Mouse (Mus musculus) CD4-positive, CD25-positive, alpha-beta regulatory T cell, adult 4 months (primary cell): ENCODE results near the gene Camta1. TPM values are rescaled to one million over a fixed set of nuclear protein-coding genes. Genes with fewer than 3 reads are reported as not detected.

ENCODE experiments used
- ATAC-seq: one replicate; pipeline ENCODE4 v1.8.0; 2017
- polyA plus RNA-seq, 2 experiments: library from polyadenylated mRNA; unstranded; fragments of 100-300 nt; shearing (Covaris generic); gene quantifications; one replicate each; pipeline ENCODE4 v1.2.1; 2017

Camta1 gene
- polyA plus RNA-seq, 2 experiments from 2014 or later = 32.6 to 41.5 TPM

DNA sequence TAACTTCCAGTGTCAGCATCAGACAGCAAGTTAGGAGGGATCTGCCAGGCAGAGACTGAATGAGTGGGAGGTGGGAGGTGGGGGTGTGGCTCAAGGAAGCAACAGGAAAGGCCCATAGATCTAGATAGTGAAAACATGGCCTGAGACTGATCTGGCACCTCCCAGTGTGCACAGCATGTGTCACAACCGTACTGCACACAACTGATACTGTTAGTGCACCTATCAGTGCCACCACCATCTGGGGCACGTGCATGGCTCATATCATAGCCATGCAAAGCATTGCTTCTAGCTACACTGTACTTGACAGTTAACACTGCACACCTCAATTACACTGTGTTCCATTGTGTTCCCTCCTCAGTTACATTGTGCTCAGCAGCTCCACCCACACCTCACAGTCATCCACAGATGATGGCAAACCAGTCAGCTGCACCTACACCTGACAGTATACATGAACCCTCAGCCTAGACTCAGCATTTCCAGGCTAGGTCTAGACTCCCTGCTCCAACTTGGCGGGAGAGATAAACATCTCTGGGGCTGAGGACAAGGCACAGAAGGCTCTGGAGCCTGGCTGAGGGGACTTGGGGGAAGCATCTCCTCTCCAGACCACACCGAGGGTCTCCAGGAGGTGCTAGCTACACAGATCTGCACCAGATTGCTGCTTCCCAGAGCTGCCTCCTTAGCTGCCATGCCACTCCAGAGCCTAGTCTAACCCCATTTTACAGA lies 131.5 kb downstream of the Camta1 start:
- ATAC-seq = no peak

DNA sequence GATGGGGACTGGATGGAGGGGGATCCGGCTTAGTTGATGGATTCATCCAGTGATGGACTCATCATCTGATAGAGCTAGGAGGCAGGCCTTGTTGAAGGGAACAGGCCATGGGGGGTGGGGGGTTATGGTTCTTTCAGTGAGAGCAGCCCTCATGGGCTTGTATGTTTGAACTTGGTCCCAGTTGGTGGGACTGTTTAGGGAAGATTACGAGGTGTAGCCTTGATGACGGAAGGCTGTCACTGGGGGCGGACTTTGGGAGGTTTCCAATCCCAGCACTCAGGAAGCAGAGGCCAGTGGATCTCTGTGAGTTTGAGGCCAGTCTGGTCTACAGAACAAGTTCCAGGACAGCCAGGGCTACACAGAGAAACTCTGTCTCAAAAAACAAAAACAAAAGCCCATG lies 132.6 kb downstream of the Camta1 start:
- no peak for ATAC-seq

GRCm38 (mm10) chr4:151728391-151729065 lies 133.1 kb downstream of the Camta1 start:
- no peak for ATAC-seq

GRCm38 (mm10) chr4:151726396-151726795 lies 135.3 kb downstream of the Camta1 start:
- ATAC-seq = no peak

- ATAC-seq = no peak
Observed at GRCm38 (mm10) chr4:151724897-151725296, 136.8 kb downstream of the Camta1 start.

GRCm38 (mm10) chr4:151720722-151721467 lies 140.8 kb downstream of the Camta1 start:
- ATAC-seq = no peak

DNA sequence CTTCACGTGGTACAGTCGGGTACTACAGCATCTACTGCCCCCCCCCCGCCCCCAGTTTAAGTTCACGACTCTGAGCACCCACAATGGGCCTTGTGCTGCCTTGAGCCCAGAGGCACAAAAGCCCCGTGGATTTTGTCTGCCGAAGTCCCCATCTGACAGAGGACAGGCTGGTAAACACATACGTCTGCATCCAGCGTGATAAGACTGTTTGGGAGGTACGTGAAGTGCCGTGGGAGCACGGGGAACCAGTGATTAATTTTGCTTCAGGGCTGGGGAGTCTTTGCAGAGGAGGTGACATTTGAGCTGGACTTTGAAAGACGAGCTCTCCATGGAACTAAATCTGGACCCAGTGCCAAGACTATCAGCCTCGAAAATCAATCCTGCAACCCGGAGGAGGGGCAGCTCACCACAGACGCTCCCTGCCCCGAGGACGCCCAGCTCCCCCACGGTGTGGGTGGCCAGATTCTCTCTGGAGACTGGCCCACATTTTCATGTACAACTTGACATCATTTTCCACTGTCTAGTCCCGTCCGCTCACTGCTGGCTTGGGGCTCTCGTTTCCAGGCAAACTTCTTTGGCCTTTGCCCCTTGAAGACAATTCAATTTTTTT lies 142.7 kb downstream of the Camta1 start:
- ATAC-seq = no peak

DNA sequence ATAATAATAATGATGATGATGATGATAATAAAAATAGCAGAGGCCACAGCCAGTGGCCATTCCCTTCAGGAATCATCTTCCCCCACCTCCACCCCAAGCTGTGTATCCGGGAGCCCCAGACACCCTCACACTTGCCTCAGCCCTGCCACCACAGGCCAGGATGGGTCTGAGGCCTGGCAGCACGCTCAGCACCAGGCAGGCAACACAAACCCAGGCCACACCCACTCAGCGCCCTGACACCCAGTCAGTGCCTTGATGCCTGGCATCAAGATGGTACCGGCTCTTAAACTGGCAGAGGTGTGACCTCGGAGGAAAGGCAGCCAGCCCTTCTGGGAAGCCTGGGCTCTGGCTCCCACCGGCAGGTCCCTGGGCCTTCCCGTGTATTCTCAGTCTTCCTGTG lies 143.8 kb downstream of the Camta1 start:
- no peak for ATAC-seq

DNA sequence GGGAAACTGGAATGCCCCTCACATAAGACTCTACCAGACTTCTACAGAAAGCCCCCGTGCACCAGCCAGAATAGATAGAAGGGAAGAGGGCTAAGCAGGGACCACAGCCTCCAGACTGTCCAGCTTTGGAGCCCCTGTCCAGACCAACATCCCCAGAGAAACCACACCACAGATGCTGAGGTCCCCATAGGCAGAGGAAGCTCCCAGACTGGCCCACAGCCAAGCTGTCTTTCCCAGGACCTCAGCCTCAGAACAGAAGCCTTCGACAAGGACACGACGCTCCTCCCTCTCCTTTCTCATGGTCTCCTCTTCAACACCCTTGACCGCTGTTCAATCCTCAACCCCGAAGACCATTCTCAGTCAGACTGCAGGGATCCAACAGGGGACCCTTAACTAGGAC lies 148.0 kb downstream of the Camta1 start:
- ATAC-seq = no peak

DNA sequence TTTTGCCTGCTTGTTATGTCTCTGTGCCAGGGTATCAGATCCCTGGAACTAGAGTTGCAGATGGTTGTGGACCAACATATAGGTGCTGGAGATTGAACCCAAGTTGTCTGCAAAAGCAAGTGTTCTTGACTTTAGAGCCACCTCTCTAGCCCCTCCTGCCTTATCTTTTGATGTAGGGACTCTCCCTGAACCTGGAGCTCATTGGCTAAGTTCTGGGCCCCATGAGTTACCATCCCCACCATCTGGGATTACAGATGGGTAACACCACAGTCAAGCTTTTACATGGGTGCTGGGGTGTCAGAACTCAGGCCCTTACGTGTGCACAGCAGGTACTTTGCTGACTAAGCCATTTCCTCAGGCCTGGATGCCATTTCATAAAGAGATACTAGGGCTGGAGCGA lies 150.3 kb downstream of the Camta1 start:
- ATAC-seq = no peak

GRCm38 (mm10) chr4:151710522-151710921 lies 151.2 kb downstream of the Camta1 start:
- ATAC-seq = no peak

GRCm38 (mm10) chr4:151709269-151709668 lies 152.4 kb downstream of the Camta1 start:
- ATAC-seq = no peak

DNA sequence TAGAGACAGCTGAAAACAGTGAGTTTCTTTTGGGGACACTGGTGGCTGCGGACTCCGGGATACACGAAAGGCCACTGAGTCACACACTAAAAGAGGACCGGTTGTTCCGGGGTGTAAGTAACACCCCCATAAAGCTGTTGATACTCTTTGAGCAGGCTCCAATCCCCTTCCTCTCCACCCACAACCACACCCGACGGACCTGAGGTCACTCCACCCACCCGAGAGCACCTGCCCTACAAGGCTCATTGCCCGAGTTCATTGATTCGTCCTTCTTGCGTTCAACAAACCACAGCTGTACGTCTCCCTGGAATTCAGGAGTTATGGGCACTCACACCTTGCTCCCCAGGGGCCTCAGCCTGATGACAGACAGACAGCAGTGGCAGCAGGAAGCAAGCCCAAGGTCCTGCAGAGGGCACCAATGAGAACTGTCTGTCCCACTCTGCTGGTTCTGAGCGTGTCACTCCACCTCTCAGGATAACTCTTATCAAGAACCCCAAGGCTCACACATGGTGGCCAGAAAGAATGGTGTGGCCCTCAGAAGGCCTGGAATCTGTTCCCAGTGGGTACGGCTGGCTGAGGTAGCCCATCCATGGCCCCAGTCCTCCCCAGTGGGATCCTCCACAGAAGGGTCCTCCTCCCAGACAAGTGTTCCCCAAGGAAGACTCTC lies 158.5 kb downstream of the Camta1 start:
- ATAC-seq = no peak

DNA sequence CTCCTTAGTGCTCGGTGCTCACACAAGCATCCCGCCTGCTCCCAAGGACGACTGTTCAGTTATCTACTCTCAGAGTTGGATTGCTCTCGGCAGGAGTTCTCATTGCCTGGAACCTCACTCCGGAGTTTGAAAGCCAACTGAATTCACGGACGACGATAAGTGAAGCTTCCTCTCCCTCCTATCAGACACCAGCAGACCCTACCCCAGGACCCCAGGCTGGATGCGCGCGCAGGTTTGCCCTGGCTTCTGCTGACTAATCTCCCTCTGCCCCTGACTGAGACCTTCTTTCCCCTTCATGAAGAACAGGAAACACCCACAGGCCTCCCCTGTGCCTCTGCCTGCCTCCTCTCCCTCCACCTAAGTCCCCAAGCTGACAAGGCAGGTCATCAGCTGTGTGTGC lies 159.2 kb downstream of the Camta1 start:
- no peak for ATAC-seq

- no peak for ATAC-seq
Observed at GRCm38 (mm10) chr4:151695984-151696383, 165.7 kb downstream of the Camta1 start.

- no peak for ATAC-seq
Observed at GRCm38 (mm10) chr4:151694531-151694930, 167.1 kb downstream of the Camta1 start.

DNA sequence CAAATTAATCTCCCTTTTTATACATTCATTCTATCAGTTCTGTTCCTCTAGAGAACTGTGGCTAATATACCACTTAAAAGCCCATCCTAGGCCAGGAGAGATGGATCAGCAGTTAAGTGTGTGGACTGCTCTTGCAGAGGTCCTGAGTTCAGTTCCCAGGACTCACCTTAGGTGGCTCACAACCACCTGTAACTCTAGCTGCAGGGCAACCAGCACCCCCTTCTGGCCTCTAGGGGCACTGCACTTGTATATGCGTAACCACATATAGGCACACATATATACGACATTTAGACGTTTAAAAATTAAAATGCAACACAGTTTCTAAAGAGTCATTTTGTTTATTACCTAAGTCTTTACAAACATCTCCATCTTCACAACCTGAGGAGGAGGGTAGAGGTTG lies 167.6 kb downstream of the Camta1 start:
- no peak for ATAC-seq

GRCm38 (mm10) chr4:151690041-151690440 lies 171.6 kb downstream of the Camta1 start:
- ATAC-seq = no peak

GRCm38 (mm10) chr4:151688206-151688605 lies 173.5 kb downstream of the Camta1 start:
- ATAC-seq = no peak

DNA sequence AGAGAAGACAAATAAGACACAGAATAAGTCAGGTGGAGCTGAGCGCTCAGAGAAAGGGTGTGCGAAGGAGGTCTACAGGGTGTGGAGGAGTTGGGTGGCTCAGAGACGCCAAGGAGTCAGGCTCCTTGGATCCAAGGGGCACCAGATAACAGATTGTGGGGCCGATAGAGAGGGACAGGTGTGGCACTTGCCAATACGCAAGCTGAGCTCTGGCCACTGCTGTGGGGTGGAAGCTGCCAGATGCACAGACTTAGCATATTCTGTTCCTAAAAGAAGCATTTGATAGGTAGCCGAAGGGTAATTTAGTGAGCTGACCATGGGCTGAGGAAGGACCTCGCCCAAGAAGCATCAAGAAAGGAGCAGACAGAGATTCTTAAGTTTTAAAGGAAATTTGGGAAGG lies 177.1 kb downstream of the Camta1 start:
- no peak for ATAC-seq

DNA sequence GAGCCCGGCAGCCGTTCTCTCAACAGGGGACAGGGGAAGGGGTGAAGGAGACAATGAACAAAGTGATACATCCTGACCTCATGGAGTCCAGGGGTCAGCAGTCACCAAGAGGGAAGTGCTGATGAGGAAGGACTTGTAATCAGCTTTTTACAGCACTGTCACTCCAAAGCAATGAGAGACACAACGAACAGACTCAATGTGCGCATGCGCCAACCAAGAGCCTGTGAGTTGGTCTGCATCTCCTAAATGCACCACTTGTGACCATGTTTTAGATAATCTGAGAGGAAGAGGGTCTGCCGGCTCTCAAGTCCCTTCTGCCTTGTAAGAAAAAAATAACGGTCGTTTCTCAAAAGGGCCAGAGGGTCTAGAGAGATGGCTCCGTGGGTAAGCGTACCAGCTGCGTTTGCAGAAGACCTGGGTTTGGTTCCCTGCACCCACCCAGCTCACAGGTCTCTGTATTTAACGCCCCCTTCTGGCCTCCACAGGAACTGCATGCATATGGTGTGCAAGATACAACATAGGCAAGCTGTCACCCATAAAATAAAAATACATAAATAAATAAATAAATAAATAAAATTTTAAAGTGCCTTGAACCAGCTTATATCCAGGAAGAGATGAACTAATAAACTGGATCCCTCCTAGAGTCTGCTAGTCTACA lies 178.7 kb downstream of the Camta1 start:
- no peak for ATAC-seq

DNA sequence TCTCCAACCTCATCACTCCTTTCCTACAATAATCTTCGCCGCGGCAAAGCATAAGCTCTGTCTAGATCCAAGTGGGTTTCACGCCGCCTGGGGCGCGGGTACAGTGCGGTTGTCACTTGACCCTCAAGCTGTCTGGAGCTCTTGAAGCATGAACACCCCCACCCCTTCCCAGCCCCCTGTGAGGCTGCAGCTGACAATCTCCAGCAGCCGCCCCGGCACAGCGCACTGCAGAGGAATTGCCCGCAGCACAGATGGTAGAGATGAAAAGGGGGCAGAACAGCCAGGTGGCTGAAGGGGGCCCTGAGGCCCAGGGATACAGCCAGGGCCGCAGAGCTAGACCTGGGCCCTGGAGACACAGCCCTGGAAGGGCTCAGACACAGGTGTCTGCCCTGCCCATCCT lies 189.2 kb downstream of the Camta1 start:
- ATAC-seq = no peak
